Mouse (Mus musculus) stomach, postnatal 0 days (tissue): Measurements from ENCODE around the gene Otulin.

ENCODE experiments used
- CTCF ChIP-seq: IDR thresholded peaks from 2 replicates; pipeline ENCODE4 v1.5.1; 2016; ENCODE audit warnings: antibody characterized with exemption, low read depth, mild to moderate bottlenecking, moderate library complexity
- EP300 ChIP-seq: optimal IDR thresholded peaks from 2 replicates; pipeline ENCODE3; 2016; ENCODE audit warnings: antibody characterized with exemption

- no peak for TF ChIP-seq CTCF
- TF ChIP-seq EP300 = no peak
Measured at GRCm38 (mm10) chr15:27659143-27659542, 28.6 kb upstream of the Otulin start.
